Comparison of ENCODE assay signal across 8 mouse cellular contexts in genomic region chr16:55974903-55975285, GRCm38 (mm10). TPM values are rescaled to one million over a fixed set of nuclear protein-coding genes. Genes with fewer than 3 reads are reported as not detected.
A peak's percentile ranks its signal among the peaks of the same experiment; 100 is the strongest.
DNase-seq lines count a peak whose midpoint lies in the region; ATAC-seq and TF ChIP-seq lines count a peak whose summit lies in the region.

No protein-coding gene starts in this region.

- DNase-seq in cerebellum, postnatal 36 days, result no peak
- DNase-seq in thymus, adult 2 months, result no peak
- DNase-seq in thymus, postnatal 14 days, result no peak
- peak; percentile 49 to 57 for DNase-seq in kidney, postnatal 36 days
- no peak for DNase-seq in midbrain, embryonic 10.5 days (ENCODE audit: low spot score)
- DNase-seq in retina, embryonic 14.5 days (ENCODE audit: low spot score), result no peak

- no peak for TF ChIP-seq CTCF in thymus, adult 2 months (IDR thresholded peaks at IDR 0.05; ENCODE audit: borderline replicate concordance, control insufficient read depth, extremely low read depth, insufficient read depth, low read length, poor library complexity)

- no peak for TF ChIP-seq POLR2A in thymus, adult 2 months (IDR thresholded peaks at IDR 0.05; ENCODE audit: control insufficient read depth, extremely low read depth, insufficient read depth, low read length, poor library complexity)

- peaks cover 24% of the 10 kb centered on the region for H3K36me3 ChIP-seq in thymus, adult 2 months (ENCODE audit: control insufficient read depth, insufficient read depth, low read length)
- peaks cover 29% of the 10 kb centered on the region for H3K36me3 ChIP-seq in forebrain, embryonic 15.5 days
- peaks cover 41% of the 10 kb centered on the region for H3K36me3 ChIP-seq in midbrain, embryonic 10.5 days

- H3K4me2 ChIP-seq in forebrain, embryonic 15.5 days (replicated peaks), result peak overlapping the region; percentile 63

- no peaks in the 10 kb centered on the region for H3K9me3 ChIP-seq in forebrain, embryonic 15.5 days
- no peaks in the 10 kb centered on the region for H3K9me3 ChIP-seq in midbrain, embryonic 10.5 days (replicated peaks)

- peaks cover 4% of the 10 kb centered on the region; the same call in 1 of the 2 replicates for H3K4me1 ChIP-seq in thymus, adult 2 months (replicated peaks; ENCODE audit: control insufficient read depth, insufficient read depth, low read length)
- peaks cover 30% of the 10 kb centered on the region for H3K4me1 ChIP-seq in forebrain, embryonic 15.5 days
- peaks cover 32% of the 10 kb centered on the region for H3K4me1 ChIP-seq in midbrain, embryonic 10.5 days

- peak overlapping the region; percentile 87 for H3K4me3 ChIP-seq in thymus, adult 2 months (ENCODE audit: control insufficient read depth, insufficient read depth, low read length)
- peak overlapping the region; percentile 97 for H3K4me3 ChIP-seq in forebrain, embryonic 15.5 days
- H3K4me3 ChIP-seq in midbrain, embryonic 10.5 days, result peak overlapping the region; percentile 98

- H3K9ac ChIP-seq in forebrain, embryonic 15.5 days (replicated peaks), result peak overlapping the region; percentile 86

- WGBS in thymus, adult 2 months, result 4% methylated on average over 14 of the region's 14 CpGs
- WGBS in forebrain, embryonic 15.5 days, result 6% methylated on average over 14 of the region's 14 CpGs
- WGBS in midbrain, embryonic 10.5 days, result 17% methylated on average over 14 of the region's 14 CpGs

- no peaks in the 10 kb centered on the region for H3K27me3 ChIP-seq in thymus, adult 2 months (ENCODE audit: control insufficient read depth, insufficient read depth, low read length)
- H3K27me3 ChIP-seq in forebrain, embryonic 15.5 days, result no peaks in the 10 kb centered on the region
- no peaks in the 10 kb centered on the region for H3K27me3 ChIP-seq in midbrain, embryonic 10.5 days (ENCODE audit: low read depth, poor library complexity, severe bottlenecking)

- H3K27ac ChIP-seq in thymus, adult 2 months (ENCODE audit: control insufficient read depth, insufficient read depth, low read length), result peak overlapping the region; percentile 16; the same call in 1 of the 2 replicates
- H3K27ac ChIP-seq in forebrain, embryonic 15.5 days (replicated peaks), result peak overlapping the region; percentile 92
- H3K27ac ChIP-seq in midbrain, embryonic 10.5 days (replicated peaks), result peak overlapping the region; percentile 87; the same call in 1 of the 2 replicates

- 0 out of 2 replicates have a peak, but pooled peaks have one; percentile 3 for ATAC-seq in cerebellum, adult (ENCODE audit: insufficient number of reproducible peaks, low FRiP score, low TSS enrichment)
- ATAC-seq in forebrain, embryonic 15.5 days (replicated peaks), result no peak

RNA-seq across cellular contexts. Expression of gene Zbtb11, which starts 1.2 kb away (rescaled TPM):
- polyA plus RNA-seq in thymus, adult 2 months (2012; rRNA removed), result 6.1 and 7.1 TPM in 2 replicates
- 20.2 and 20.8 TPM in 2 replicates for polyA plus RNA-seq in forebrain, embryonic 15.5 days (2015; fragmentation: Nextera tagmentation; extraction: Ambion mirVana)
- 17.6 and 19.4 TPM in 2 replicates for polyA plus RNA-seq in midbrain, embryonic 10.5 days (2016; fragmentation: Nextera tagmentation; extraction: Ambion mirVana)

RNA-seq across cellular contexts. Expression of gene Rpl24, which starts 8.8 kb away (rescaled TPM):
- 151 and 184 TPM in 2 replicates for polyA plus RNA-seq in thymus, adult 2 months (2012; rRNA removed)
- 581 and 585 TPM in 2 replicates for polyA plus RNA-seq in forebrain, embryonic 15.5 days (2015; fragmentation: Nextera tagmentation; extraction: Ambion mirVana)
- polyA plus RNA-seq in midbrain, embryonic 10.5 days (2016; fragmentation: Nextera tagmentation; extraction: Ambion mirVana), result 654 and 763 TPM in 2 replicates

RNA-seq across cellular contexts. Expression of gene Cep97, which starts 40.2 kb away (rescaled TPM):
- 17.4 and 19.3 TPM in 2 replicates for polyA plus RNA-seq in thymus, adult 2 months (2012; rRNA removed)
- polyA plus RNA-seq in forebrain, embryonic 15.5 days (2015; fragmentation: Nextera tagmentation; extraction: Ambion mirVana), result 16.3 and 17.8 TPM in 2 replicates
- 18.4 and 18.5 TPM in 2 replicates for polyA plus RNA-seq in midbrain, embryonic 10.5 days (2016; fragmentation: Nextera tagmentation; extraction: Ambion mirVana)

RNA-seq across cellular contexts. Expression of gene Pcnp, which starts 54.6 kb away (rescaled TPM):
- polyA plus RNA-seq in thymus, adult 2 months (2012; rRNA removed), result 17.0 and 18.9 TPM in 2 replicates
- 234 and 248 TPM in 2 replicates for polyA plus RNA-seq in forebrain, embryonic 15.5 days (2015; fragmentation: Nextera tagmentation; extraction: Ambion mirVana)
- polyA plus RNA-seq in midbrain, embryonic 10.5 days (2016; fragmentation: Nextera tagmentation; extraction: Ambion mirVana), result 346 and 352 TPM in 2 replicates

Comparison
In these comparisons a context has a peak if more than half of its experiments do, and no peak if none do; other contexts are left out.
1. DNase-seq: peak in kidney, postnatal 36 days (2 of 2); none in cerebellum, postnatal 36 days (0 of 2), thymus, adult 2 months (single experiment), thymus, postnatal 14 days (single experiment), midbrain, embryonic 10.5 days (single experiment) and retina, embryonic 14.5 days (single experiment).
2. H3K27ac ChIP-seq: peak in every context shown above with its lines; median percentile 92 in forebrain, embryonic 15.5 days; 87 in midbrain, embryonic 10.5 days; 16 in thymus, adult 2 months.
3. Peak in every context shown above with its lines, with median percentiles within 50 percentile points of each other: H3K4me3 ChIP-seq.